Mouse (Mus musculus) limb, embryonic 13.5 days (tissue): ENCODE results near the gene Chaf1a. TPM values are rescaled to one million over a fixed set of nuclear protein-coding genes. Genes with fewer than 3 reads are reported as not detected.
"Not testable (repeated sequence)": the region's sequence is repeated elsewhere in the genome, so short reads cannot be mapped to it uniquely, and the experiment has no call there.

Experiments used
- ATAC-seq: fragments of 200-750 bp; cut with Nextera tagmentation; 2 replicates; pipeline ENCODE4 v1.8.0; 2017; ENCODE audit warnings: low read depth, moderate number of reproducible peaks, moderate TSS enrichment; ENCODE audit not compliant: low FRiP score
- H3K27ac ChIP-seq: fragments of 300-500 bp; sonication (generic); 2 replicates; pipeline ENCODE4 v1.5.1; 2015; ENCODE audit warnings: inconsistent platforms, mild to moderate bottlenecking, moderate library complexity
- H3K27me3 ChIP-seq: fragments of 300-500 bp; sonication (generic); 2 replicates; pipeline ENCODE4 v1.6.1; 2015; ENCODE audit warnings: mild to moderate bottlenecking, inconsistent platforms
- H3K36me3 ChIP-seq: fragments of 300-500 bp; sonication (generic); 2 replicates; pipeline ENCODE4 v1.6.1; 2015; ENCODE audit warnings: inconsistent platforms, mild to moderate bottlenecking, moderate library complexity
- H3K4me1 ChIP-seq: fragments of 300-500 bp; sonication (generic); 2 replicates; pipeline ENCODE4 v1.6.1; 2015; ENCODE audit warnings: inconsistent platforms
- H3K4me2 ChIP-seq: fragments of 300-500 bp; sonication (generic); replicated peaks from 2 replicates; pipeline ENCODE4 v1.6.1; 2015; ENCODE audit warnings: inconsistent platforms, mild to moderate bottlenecking, moderate library complexity
- H3K4me3 ChIP-seq: fragments of 300-500 bp; sonication (generic); 2 replicates; pipeline ENCODE4 v1.5.1; 2015; ENCODE audit warnings: moderate library complexity, mild to moderate bottlenecking, inconsistent platforms
- H3K9ac ChIP-seq: fragments of 300-500 bp; sonication (generic); 2 replicates; pipeline ENCODE4 v1.6.1; 2015; ENCODE audit warnings: mild to moderate bottlenecking, inconsistent platforms
- H3K9me3 ChIP-seq: fragments of 300-500 bp; sonication (generic); 2 replicates; pipeline ENCODE4 v1.6.1; 2016; ENCODE audit warnings: inconsistent platforms
- WGBS: fragments of 180-500 bp; shearing (Covaris S2); methylation state at CpG from one replicate; pipeline ENCODE4 v1.1.7; 2015; 5-methylcytosine and 5-hydroxymethylcytosine counted together
- polyA plus RNA-seq: library from polyadenylated mRNA; unstranded; fragments of >200 nt; fragmentation: Nextera tagmentation; extraction: Ambion mirVana; gene quantifications from 2 replicates; pipeline ENCODE4 v1.2.1, GENCODE M21; 2015

The Chaf1a gene
- polyA plus RNA-seq, 1 experiment from 2014 or later = 29.0 TPM

DNA sequence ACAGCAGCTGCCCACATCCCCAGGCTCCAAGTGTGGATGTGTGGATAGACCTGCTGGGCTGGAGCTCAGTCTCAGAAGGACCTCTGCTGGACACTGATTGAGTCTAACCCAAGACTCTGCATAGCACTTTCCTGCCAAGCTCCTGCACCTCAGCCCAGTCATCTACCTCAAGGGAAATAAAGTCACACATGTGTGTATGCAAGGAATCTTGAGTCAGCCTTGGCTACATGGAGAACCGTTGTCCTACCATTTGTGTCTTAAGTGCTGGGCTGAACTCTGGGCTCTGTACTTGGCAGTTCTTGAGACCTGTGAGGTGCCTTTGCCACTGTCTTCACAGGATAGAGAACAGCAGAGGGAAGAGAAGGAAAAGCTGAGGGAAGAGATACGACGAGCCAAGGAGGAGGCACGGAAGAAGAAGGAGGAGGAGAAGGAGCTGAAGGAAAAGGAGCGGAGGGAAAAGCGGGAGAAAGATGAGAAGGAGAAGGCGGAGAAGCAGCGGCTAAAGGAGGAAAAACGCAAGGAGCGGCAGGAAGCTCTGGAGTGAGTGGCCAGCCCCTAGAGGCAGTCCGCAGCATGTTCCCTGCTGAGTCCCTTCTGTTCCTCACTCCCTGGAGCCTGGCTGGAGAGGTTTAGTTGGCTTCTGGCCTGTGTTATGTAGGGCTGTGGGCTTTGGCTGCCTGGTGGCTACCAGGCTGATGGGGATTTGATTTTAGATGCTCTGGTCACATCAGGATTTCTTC is 17.3 kb downstream of the Chaf1a start:
- no peak overlapping the region for H3K27ac ChIP-seq
- H3K27me3 ChIP-seq = no peaks in the 10 kb centered on the region
- no peak overlapping the region for H3K4me2 ChIP-seq
- H3K36me3 ChIP-seq = peaks cover 88% of the 10 kb centered on the region
- 87% methylated on average over 11 of the region's 11 CpGs for WGBS
- ATAC-seq = no peak
- no peak overlapping the region for H3K4me3 ChIP-seq
- H3K9me3 ChIP-seq = no peaks in the 10 kb centered on the region
- H3K9ac ChIP-seq = no peak overlapping the region
- H3K4me1 ChIP-seq = no peaks in the 10 kb centered on the region

DNA sequence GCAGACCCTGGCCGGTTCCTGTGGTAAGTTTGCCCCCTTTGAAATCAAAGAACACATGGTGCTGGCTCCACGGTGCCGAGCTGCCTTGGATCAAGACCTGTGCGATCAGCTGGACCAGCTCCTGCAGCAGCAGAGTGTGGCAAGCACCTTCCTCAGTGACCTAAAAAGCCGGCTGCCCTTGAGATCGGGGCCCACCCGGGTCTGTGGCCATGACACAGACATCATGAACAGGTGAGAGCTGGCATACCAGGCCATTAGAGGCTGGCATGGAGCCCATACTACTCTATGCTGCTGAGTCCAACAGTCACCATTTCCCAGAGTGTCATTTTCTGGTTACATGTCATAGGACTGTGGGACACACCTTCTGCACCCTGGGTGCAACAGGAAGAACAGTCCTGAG is 21.8 kb downstream of the Chaf1a start:
- Histone ChIP-seq H3K4me2 (no peak overlapping the region), H3K9me3 (no peaks in the 10 kb centered on the region), H3K36me3 (peaks cover 100% of the 10 kb centered on the region), H3K27me3 (no peaks in the 10 kb centered on the region), H3K4me3 (no peak overlapping the region), H3K27ac (no peak overlapping the region), H3K9ac (no peak overlapping the region), H3K4me1 (no peaks in the 10 kb centered on the region)
- no peak for ATAC-seq
- WGBS = 95% methylated on average over 7 of the region's 7 CpGs

DNA sequence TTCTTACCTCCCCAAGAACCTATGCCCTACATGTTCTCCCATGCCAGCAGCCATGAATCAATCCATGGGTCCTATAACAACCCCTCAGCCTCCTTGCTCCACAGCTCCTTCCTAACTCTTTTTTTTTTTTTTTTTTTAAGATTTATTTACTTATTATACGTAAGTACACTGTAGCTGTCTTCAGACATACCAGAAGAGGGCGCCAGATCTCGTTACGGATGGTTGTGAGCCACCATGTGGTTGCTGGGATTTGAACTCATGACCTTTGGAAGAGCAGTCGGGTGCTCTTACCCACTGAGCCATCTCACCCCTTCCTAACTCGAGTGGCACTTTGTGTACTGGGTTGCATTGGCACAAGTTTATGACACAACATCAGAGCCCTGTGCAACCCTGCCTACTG is 25.5 kb downstream of the Chaf1a start:
- H3K9me3 ChIP-seq, ATAC-seq, H3K27me3 ChIP-seq, H3K4me1 ChIP-seq, H3K9ac ChIP-seq, H3K27ac ChIP-seq, H3K4me2 ChIP-seq, H3K4me3 ChIP-seq: not testable (repeated sequence)
- 83% methylated on average over 6 of the region's 6 CpGs for WGBS
- peaks cover 100% of the 10 kb centered on the region for H3K36me3 ChIP-seq

DNA sequence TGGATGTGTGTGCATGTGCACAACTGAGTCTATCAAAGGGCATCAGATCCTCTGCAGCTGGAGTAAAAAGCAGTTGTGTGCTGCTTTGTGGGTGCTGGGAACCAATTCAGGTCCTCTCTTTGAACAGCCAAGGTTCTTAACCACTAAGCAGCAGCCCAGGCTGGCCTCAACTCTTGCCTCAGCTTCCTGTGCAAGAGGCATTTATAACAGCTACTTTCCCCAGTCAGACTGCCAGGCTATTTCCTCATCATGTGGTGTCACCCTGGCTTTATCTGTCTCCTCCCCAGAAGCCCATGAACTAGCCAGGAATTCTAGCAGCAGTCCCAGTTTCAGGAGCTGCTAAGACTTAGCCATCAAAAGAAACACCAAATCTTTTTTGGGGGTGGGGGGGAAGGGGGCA is 26.2 kb downstream of the Chaf1a start:
- H3K4me2 ChIP-seq = no peak overlapping the region
- no peak for ATAC-seq
- peaks cover 100% of the 10 kb centered on the region for H3K36me3 ChIP-seq
- no peak overlapping the region for H3K27ac ChIP-seq
- H3K9ac ChIP-seq = no peak overlapping the region
- H3K27me3 ChIP-seq = no peaks in the 10 kb centered on the region
- no peak overlapping the region for H3K4me3 ChIP-seq
- H3K4me1 ChIP-seq = no peaks in the 10 kb centered on the region
- no peaks in the 10 kb centered on the region for H3K9me3 ChIP-seq

DNA sequence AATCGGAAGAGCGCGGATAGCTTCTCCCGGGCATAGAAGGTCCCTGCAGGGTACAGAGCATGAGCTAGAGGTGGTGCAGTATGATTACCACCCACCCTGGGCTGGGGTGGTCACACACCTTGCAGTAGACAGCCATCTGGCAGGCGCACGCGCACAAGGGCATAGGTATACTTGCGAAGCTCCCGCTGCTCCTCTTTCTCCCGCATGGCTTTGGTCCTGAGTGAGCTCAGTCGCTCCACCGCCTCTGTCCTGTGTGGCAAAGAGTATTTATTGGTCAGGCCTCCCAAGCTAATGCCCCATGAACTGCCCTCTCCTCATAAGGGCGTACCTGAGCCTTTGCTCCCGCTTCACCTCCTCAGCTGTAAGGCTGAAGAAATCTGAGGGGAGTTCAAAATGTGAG is 28.8 kb downstream of the Chaf1a start:
- Histone ChIP-seq H3K4me3 (no peak overlapping the region), H3K9ac (no peak overlapping the region), H3K27me3 (no peaks in the 10 kb centered on the region), H3K27ac (no peak overlapping the region), H3K36me3 (peaks cover 90% of the 10 kb centered on the region), H3K9me3 (no peaks in the 10 kb centered on the region), H3K4me2 (no peak overlapping the region), H3K4me1 (peaks cover 14% of the 10 kb centered on the region)
- 96% methylated on average over 14 of the region's 14 CpGs for WGBS
- ATAC-seq = no peak

DNA sequence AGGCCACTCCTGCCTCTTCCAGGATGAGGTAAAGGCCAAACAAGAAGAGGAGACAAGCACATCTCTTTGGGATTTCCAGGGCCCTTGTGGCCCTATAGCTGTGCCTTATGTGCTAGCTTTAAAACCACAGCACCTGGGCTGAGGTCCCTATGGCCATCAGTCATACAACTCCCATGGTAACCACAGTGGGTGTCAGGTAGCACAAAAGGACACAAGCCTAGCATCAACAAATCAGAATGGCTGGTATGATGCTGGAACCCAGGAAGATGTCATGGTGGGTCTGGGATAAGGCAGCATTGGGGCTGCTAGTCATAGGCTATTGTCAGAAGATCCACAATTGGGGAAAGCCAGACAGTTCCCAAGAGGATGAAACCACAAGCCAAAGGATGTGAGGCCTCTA is 30.9 kb downstream of the Chaf1a start:
- peaks cover 70% of the 10 kb centered on the region for H3K36me3 ChIP-seq
- no peaks in the 10 kb centered on the region for H3K27me3 ChIP-seq
- no peak for ATAC-seq
- no peak overlapping the region for H3K4me3 ChIP-seq
- peaks cover 25% of the 10 kb centered on the region for H3K4me1 ChIP-seq
- H3K9ac ChIP-seq = no peak overlapping the region
- H3K9me3 ChIP-seq = no peaks in the 10 kb centered on the region
- H3K4me2 ChIP-seq = no peak overlapping the region
- no peak overlapping the region for H3K27ac ChIP-seq

DNA sequence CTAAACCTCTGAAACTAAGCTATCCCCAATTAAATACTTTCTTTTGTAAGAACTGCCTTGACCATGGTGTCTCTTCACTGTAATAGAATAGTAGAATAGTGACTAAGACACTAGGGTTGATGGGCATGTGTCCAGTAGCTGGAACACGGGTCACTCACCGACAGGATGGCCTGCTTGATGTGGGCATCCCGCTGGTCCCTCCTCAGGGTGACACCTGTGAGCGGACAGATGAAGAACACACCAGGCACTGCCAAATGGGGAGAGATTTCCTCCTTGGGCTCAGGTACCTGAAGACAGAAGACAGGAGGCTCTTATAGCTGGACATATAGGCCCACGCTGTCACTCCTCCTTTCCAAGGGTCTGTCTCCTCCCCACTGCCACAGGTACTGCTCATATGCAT is 32.0 kb downstream of the Chaf1a start:
- H3K9me3 ChIP-seq = no peaks in the 10 kb centered on the region
- ATAC-seq = no peak
- no peak overlapping the region for H3K4me3 ChIP-seq
- no peak overlapping the region for H3K9ac ChIP-seq
- peaks cover 59% of the 10 kb centered on the region for H3K36me3 ChIP-seq
- peaks cover 25% of the 10 kb centered on the region for H3K4me1 ChIP-seq
- WGBS = 95% methylated on average over 5 of the region's 5 CpGs
- no peaks in the 10 kb centered on the region for H3K27me3 ChIP-seq
- no peak overlapping the region for H3K4me2 ChIP-seq
- no peak overlapping the region for H3K27ac ChIP-seq

DNA sequence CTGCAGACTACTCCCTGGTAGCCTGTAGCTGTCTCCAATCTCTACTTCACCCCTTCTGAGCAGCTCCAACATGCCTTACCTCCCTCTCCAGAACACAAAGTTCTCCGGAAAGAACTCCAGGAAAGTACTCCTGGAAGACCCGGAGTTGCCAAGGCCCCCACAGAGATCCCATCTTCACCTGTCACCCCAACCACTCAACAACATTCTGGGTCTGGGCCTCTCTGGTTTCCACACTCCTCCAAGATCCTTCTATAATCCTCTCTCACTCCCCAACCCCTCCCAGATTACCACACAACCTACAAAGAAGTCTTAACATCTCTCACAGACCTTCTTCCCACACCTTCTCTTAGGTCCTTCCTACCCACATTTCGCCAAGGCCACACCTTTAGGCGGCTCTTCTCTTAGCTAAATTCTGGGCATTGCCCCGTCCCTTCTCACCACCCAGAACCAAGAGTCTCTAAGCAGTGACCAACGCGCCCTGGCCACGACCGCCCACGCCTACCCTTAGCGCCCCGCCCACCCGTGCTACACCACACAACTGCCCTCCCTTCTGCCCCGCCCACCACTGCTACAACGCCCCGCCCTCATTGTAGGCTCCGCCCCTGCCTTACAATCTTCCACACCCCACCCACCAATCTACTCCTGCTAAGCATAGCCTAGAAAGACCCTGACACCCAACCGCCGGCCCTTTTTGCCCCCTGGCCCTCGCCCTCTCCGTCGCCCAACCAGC is 34.0 kb downstream of the Chaf1a start:
- H3K9me3 ChIP-seq = no peaks in the 10 kb centered on the region
- H3K27me3 ChIP-seq = no peaks in the 10 kb centered on the region
- H3K27ac ChIP-seq = peak overlapping the region; percentile 95
- ATAC-seq = peak; percentile 25
- peak overlapping the region; percentile 76 for H3K4me3 ChIP-seq
- peak overlapping the region; percentile 83 for H3K9ac ChIP-seq
- H3K4me1 ChIP-seq = peaks cover 25% of the 10 kb centered on the region
- peak overlapping the region; percentile 73 for H3K4me2 ChIP-seq
- WGBS = 10% methylated on average over 22 of the region's 22 CpGs
- H3K36me3 ChIP-seq = peaks cover 38% of the 10 kb centered on the region

DNA sequence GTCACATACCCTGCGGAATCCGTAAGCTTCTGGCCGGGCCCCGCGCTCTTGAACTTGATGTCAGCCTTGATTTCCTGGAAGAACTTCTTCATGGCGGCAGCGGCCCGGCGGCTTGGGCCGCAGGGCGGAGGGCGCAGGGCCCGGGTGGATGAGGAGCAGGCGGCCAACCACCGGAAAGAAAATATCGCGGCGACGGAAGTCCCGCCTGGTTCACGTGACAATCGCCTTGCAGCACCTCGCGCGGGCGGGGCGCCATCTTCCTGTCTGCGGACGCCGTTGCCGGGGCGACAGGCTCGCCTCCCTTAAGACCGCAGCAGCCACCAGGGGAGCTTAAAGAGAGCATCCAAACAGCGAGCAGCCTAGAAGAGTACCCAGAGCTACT is 34.6 kb downstream of the Chaf1a start, which contains the start of gene Ubxn6:
TSS of gene Ubxn6 (minus strand) at position 202 of the 382 bp plus-strand sequence.
- H3K9me3 ChIP-seq = no peaks in the 10 kb centered on the region
- WGBS = under 1% methylated on average over 35 of the region's 35 CpGs
- peak; percentile 16 for ATAC-seq

DNA sequence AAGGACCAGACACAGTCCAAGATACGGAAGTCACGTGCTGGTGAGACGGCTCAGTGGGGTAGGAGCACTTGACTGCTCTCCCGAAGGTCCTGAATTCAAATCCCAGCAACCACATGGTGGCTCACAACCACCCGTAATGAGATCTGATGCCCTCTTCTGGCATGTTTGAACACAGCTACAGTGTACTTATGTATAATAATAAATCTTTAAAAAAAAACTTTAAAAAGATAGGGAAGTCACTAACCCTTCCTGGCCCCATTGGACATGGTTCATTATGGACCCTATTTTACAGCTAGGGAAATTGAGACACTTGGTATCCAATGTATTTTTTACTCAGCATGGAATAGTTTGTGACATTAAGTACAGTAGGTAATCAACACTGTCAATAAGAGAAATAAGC is 37.3 kb downstream of the Chaf1a start:
- 92% methylated on average over 5 of the region's 5 CpGs for WGBS
- no peak overlapping the region for H3K9ac ChIP-seq
- H3K4me2 ChIP-seq = no peak overlapping the region
- H3K9me3 ChIP-seq = no peaks in the 10 kb centered on the region
- no peak for ATAC-seq
- no peak overlapping the region for H3K27ac ChIP-seq
- H3K4me1 ChIP-seq = peaks cover 49% of the 10 kb centered on the region
- no peaks in the 10 kb centered on the region for H3K27me3 ChIP-seq
- no peak overlapping the region for H3K4me3 ChIP-seq
- H3K36me3 ChIP-seq = peaks cover 11% of the 10 kb centered on the region

More for the DNA sequence above, 34.6 kb downstream of the Chaf1a start, which contains the start of gene Ubxn6:
- Histone ChIP-seq H3K27me3 (no peaks in the 10 kb centered on the region), H3K36me3 (peaks cover 33% of the 10 kb centered on the region), H3K4me1 (peaks cover 25% of the 10 kb centered on the region), H3K27ac (peak within 1 kb of the TSS; percentile 95), H3K9ac (peak within 1 kb of the TSS; percentile 83), H3K4me2 (peak within 1 kb of the TSS; percentile 73), H3K4me3 (peak within 1 kb of the TSS; percentile 76)

DNA sequence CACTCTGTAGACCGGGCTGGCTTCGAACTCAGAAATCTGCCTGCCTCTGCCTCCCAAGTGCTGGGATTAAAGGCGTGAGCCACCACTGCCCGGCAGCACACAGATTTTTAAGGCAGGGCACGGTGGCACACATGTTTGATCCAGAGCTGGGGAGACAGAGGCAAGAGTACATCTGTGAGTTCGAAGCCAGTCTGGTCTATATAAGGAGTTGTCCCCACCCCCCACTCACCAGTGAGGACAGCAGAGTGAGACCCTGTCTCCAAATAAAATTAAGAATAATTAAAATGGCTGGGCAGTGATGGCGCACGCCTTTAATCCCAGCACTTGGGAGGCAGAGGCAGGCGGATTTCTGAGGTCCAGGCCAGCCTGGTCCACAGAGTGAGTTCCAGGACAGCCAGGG is 38.1 kb downstream of the Chaf1a start:
- Histone ChIP-seq H3K4me3 (peak overlapping the region; percentile 90), H3K4me1 (peaks cover 42% of the 10 kb centered on the region), H3K36me3 (peaks cover 14% of the 10 kb centered on the region), H3K4me2 (peak overlapping the region; percentile 52)
- not testable (repeated sequence) for H3K27ac ChIP-seq, H3K9ac ChIP-seq, ATAC-seq, H3K27me3 ChIP-seq, H3K9me3 ChIP-seq
- WGBS = 65% methylated on average over 9 of the region's 9 CpGs

DNA sequence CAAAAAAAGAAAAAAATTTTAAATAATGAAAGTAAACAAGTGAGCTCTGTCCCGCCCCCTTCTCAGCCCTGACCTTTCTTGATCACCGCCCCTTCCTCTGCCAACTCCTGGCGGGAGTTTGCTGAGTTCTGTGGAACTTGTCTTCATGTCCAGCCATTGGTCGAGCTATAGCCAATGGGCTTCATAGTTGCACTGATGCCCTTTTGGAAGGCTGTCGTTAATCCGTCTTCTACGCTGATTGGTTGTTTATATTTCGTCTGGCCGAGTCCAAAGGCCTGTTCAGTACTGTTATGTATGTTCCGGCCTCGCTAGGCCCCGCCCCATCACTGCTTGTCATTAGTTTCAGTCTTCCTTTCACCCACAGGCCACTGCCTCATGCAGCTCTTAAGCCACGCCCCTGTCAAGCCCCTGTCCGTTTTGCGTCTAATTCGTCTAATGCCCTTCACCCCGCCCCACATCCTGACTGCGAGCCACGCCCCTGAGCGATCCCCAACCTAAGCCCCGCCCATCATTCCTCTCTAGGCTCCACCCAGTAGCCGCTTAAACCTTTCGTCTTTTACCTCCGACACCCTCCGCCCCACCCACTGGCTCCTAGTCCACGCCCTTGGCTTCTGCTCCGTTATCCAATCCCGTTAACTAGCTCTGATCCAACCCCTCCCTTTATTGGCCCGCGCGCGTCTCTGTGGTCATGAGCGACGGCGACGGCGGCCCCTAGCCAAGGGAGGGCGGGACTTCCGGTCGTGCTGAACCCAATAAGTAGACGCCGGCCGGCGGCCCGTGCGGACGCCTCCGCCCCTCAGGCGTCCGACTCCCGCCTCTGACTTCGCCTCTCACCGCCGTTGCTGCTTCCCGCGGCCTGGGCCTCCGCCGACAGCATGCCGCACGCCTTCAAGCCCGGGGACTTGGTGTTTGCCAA is 38.9 kb downstream of the Chaf1a start, which contains the start of gene Hdgfl2:
TSS of gene Hdgfl2 (plus strand) at position 755 of the 916 bp plus-strand sequence.
- under 1% methylated on average over 61 of the region's 61 CpGs for whole genome bisulfite sequencing
- Histone ChIP-seq H3K27me3 (no peaks in the 10 kb centered on the region), H3K4me2 (peak within 1 kb of the TSS; percentile 100), H3K27ac (peak within 1 kb of the TSS; percentile 73; the same call in 1 of the 2 replicates), H3K9ac (peak within 1 kb of the TSS; percentile 84), H3K9me3 (no peaks in the 10 kb centered on the region), H3K36me3 (peaks cover 19% of the 10 kb centered on the region), H3K4me3 (peak within 1 kb of the TSS; percentile 90), H3K4me1 (peaks cover 36% of the 10 kb centered on the region)
- peak; percentile 94 for ATAC-seq
